Mouse (Mus musculus): ENCODE data around the gene F11r. TPM values are rescaled to one million over a fixed set of nuclear protein-coding genes. Genes with fewer than 3 reads are reported as not detected.
A peak's percentile ranks its signal among the peaks of the same experiment; 100 is the strongest.

The F11r gene
- polyA plus RNA-seq, 1 experiment from 2014 or later = 137 TPM

DNA sequence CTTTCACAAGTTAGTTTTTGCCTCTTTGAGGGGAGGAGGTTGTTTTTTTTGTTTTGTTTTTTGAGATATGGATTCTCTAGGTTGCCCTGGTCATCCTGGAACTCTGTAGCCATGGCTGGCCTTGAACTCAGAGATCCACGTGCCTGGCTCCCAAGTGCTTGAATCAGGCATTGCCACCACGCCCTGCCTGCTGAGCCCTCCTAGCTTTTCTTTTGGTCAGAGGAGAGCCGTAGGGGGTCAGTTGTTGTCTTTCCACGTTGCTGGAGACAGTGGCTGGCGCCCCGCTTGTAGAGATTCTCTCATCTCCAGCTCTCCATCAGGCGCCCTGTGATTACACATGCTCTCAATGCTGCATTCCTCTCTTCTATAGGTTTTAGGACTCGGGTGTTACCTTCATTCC, 23.7 kb upstream of the F11r start:
- Histone ChIP-seq H3K9me3 (replicated peaks) (no peaks in the 10 kb centered on the region), H3K9ac (no peak overlapping the region), H3K4me3 (replicated peaks) (no peak overlapping the region), H3K4me1 (peaks cover 19% of the 10 kb centered on the region), H3K4me2 (no peak overlapping the region), H3K27me3 (0 out of 2 replicates have a peak, but pooled peaks cover 3% of the 10 kb centered on the region), H3K27ac (no peak overlapping the region), H3K36me3 (peaks cover 42% of the 10 kb centered on the region)
- ATAC-seq (replicated peaks; ENCODE audit: low FRiP score) = no peak
- WGBS = 79% methylated on average over 8 of the region's 8 CpGs

DNA sequence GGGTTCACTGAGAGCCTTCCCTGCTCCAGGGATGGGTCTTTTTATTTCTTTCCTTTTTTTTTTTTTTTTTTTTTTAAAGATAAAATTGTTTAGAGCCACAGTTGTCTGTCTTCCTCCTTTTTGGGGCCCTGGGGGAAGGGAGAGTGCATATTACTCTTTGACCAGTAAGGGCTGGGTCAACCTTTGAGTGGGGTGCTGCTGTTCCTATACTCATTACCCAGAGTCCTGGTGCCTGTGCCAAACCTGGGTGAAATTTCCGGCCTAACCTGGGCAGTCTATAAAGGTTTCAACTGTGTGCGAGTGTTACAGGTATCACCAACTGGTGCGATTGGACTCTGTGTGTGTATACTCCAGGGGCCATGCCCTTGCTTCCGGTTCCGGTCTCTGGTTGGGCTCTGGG, 18.7 kb upstream of the F11r start, which contains the start of gene Tstd1:
Gene Tstd1 (plus strand): TSS at position 213 of the 400 bp plus-strand sequence.
- Histone ChIP-seq H3K36me3 (peaks cover 65% of the 10 kb centered on the region), H3K9me3 (replicated peaks) (no peaks in the 10 kb centered on the region), H3K27me3 (no peaks in the 10 kb centered on the region), H3K4me1 (peaks cover 5% of the 10 kb centered on the region; the same call in 1 of the 2 replicates), H3K27ac (no peak within 1 kb of the TSS), H3K9ac (no peak within 1 kb of the TSS), H3K4me3 (replicated peaks) (no peak within 1 kb of the TSS), H3K4me2 (no peak within 1 kb of the TSS)
- 88% methylated on average over 5 of the region's 5 CpGs for WGBS
- ATAC-seq (replicated peaks; ENCODE audit: low FRiP score) = no peak

DNA sequence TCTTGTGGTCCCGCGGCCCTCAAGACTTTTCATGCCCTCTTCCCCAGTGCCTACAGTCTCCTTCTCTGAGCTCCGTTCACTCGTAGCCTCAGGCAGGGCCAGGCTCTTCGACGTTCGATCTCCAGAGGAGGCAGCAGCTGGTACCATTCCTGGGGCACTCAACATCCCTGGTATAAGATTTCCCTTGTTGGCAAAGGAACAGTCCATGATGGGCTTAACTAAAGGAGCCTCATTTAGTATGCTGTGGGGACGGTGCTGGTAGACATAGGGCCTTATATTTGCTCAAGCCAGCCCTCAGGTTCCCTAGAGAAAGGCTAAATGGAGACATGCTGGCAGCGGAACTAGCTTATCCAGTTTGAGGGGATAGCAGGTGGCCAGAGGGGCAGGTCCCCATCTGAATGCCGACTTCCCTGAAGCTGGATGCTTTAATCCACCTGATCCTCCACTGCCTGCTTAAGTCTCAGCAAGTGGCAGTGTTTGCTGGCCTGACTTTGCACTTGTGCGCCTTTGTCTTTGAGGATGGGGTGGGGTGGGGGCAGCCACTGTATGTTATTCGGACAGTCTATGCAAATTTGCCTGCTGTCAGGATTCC, 17.9 kb upstream of the F11r start:
- H3K36me3 ChIP-seq = peaks cover 62% of the 10 kb centered on the region
- no peak overlapping the region for H3K27ac ChIP-seq
- WGBS = 70% methylated on average over 12 of the region's 12 CpGs
- H3K4me2 ChIP-seq = no peak overlapping the region
- no peaks in the 10 kb centered on the region for H3K9me3 ChIP-seq (replicated peaks)
- no peaks in the 10 kb centered on the region for H3K27me3 ChIP-seq
- no peak overlapping the region for H3K4me3 ChIP-seq (replicated peaks)
- no peaks in the 10 kb centered on the region for H3K4me1 ChIP-seq
- no peak overlapping the region for H3K9ac ChIP-seq
- ATAC-seq (replicated peaks; ENCODE audit: low FRiP score) = no peak

- H3K4me3 ChIP-seq (replicated peaks) = no peak overlapping the region
- no peak overlapping the region for H3K4me2 ChIP-seq
- WGBS = 83% methylated on average over 5 of the region's 5 CpGs
- H3K4me1 ChIP-seq = peaks cover 4% of the 10 kb centered on the region; the same call in 1 of the 2 replicates
- H3K9ac ChIP-seq = no peak overlapping the region
- H3K27ac ChIP-seq = no peak overlapping the region
- H3K36me3 ChIP-seq = peaks cover 59% of the 10 kb centered on the region
- H3K27me3 ChIP-seq = no peaks in the 10 kb centered on the region
- ATAC-seq (replicated peaks; ENCODE audit: low FRiP score) = no peak
- no peaks in the 10 kb centered on the region for H3K9me3 ChIP-seq (replicated peaks)
These were observed 17.4 kb upstream of the F11r start for GRCm38 (mm10) chr1:171419905-171420304.

DNA sequence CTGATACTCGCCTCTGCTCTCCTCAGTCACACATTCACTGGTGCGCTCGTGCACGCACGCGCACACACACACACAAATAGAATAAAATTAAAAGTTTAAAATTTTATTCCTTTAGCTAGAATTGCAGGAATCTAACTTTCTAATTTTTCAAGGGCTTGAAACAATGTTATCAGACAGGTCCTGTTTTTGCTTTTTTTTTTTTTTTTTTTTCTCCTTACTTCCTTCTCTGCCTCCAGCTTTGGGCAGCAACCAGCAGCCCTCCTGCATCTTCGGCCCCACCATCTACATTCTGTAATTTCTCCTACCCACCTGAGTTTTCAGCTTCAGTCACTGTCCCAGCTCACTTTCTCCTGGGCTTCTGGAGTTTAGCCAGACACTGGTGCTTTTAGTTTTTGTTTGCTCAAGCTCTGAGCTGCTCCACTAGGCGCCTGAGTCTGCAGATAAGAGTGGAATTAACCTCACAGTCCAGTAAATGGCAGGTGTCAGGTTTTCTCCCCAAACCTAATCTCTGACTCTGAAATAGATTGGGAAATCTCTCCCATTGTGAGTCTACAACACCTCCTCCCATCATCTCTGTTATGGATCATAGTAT, 14.7 kb upstream of the F11r start:
- no peak overlapping the region for H3K4me3 ChIP-seq (replicated peaks)
- WGBS = 82% methylated on average over 8 of the region's 8 CpGs
- H3K9ac ChIP-seq = no peak overlapping the region
- H3K27me3 ChIP-seq = no peaks in the 10 kb centered on the region
- peaks cover 9% of the 10 kb centered on the region; the same call in 1 of the 2 replicates for H3K4me1 ChIP-seq
- H3K27ac ChIP-seq = no peak overlapping the region
- ATAC-seq (replicated peaks; ENCODE audit: low FRiP score) = no peak
- no peak overlapping the region for H3K4me2 ChIP-seq
- peaks cover 33% of the 10 kb centered on the region for H3K36me3 ChIP-seq
- no peaks in the 10 kb centered on the region for H3K9me3 ChIP-seq (replicated peaks)

- Histone ChIP-seq H3K27me3 (no peaks in the 10 kb centered on the region), H3K27ac (no peak overlapping the region; the same call in 1 of the 2 replicates), H3K4me1 (peaks cover 9% of the 10 kb centered on the region; the same call in 1 of the 2 replicates), H3K4me3 (replicated peaks) (no peak overlapping the region), H3K9ac (no peak overlapping the region), H3K4me2 (no peak overlapping the region), H3K36me3 (peaks cover 13% of the 10 kb centered on the region), H3K9me3 (replicated peaks) (no peaks in the 10 kb centered on the region)
- no peak for ATAC-seq (replicated peaks; ENCODE audit: low FRiP score)
- 64% methylated on average over 5 of the region's 5 CpGs for WGBS
These were observed 12.7 kb upstream of the F11r start for GRCm38 (mm10) chr1:171424638-171425037.

DNA sequence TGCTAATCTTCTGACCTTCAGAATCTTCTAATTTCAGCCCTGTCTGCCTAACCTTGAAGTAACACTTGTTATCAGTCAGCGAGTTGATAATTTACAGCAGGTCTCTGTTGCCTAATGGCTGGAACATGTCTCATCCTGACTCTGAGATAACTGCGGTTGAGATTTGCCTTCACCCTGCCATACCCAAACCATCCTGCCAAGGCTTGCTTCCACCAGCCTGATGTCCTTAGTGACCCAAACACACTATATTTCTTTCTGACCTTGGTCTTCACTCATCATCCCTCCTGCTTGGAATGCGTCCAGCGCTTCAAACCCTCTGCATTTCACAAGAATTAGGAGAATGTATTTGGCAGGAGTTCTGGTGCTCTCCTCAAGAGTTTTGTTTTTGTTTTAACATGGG, 12.2 kb upstream of the F11r start:
- Histone ChIP-seq H3K9ac (no peak overlapping the region), H3K27me3 (no peaks in the 10 kb centered on the region), H3K4me1 (peaks cover 9% of the 10 kb centered on the region; the same call in 1 of the 2 replicates), H3K27ac (no peak overlapping the region; the same call in 1 of the 2 replicates), H3K36me3 (peaks cover 8% of the 10 kb centered on the region), H3K4me3 (replicated peaks) (no peak overlapping the region), H3K4me2 (no peak overlapping the region), H3K9me3 (replicated peaks) (no peaks in the 10 kb centered on the region)
- ATAC-seq (replicated peaks; ENCODE audit: low FRiP score) = no peak
- 61% methylated on average over 4 of the region's 4 CpGs for WGBS

DNA sequence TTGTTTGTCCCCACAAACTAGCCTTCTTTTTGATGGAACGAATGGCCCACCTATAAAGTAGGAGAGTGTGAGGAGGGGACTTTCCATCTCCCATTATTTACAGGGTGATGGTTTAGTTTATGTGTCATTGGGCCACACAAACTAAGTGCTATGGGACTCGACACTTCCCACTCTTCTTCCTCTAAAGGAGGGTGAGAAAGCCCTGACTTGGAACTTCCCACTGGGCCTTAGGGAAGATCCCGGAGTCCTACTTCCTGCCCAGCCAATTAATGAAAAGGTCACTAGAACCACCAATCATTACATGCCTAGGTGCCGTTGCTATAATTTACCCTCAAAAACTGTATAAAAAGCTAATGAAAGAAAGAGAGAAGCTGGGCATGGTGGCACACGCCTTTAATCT, 5.2 kb upstream of the F11r start:
- Histone ChIP-seq H3K9ac (no peak overlapping the region), H3K27me3 (no peaks in the 10 kb centered on the region), H3K4me3 (replicated peaks) (no peak overlapping the region), H3K4me2 (no peak overlapping the region), H3K27ac (no peak overlapping the region), H3K36me3 (no peaks in the 10 kb centered on the region), H3K9me3 (replicated peaks) (no peaks in the 10 kb centered on the region), H3K4me1 (peaks cover 18% of the 10 kb centered on the region)
- 68% methylated on average over 5 of the region's 5 CpGs for WGBS
- no peak for ATAC-seq (replicated peaks; ENCODE audit: low FRiP score)

GRCm38 (mm10) chr1:171435288-171435814, 2.0 kb upstream of the F11r start:
- ATAC-seq (replicated peaks; ENCODE audit: low FRiP score) = no peak
- H3K36me3 ChIP-seq = no peaks in the 10 kb centered on the region
- H3K4me2 ChIP-seq = no peak overlapping the region
- 10% methylated on average over 7 of the region's 7 CpGs for WGBS
- H3K9me3 ChIP-seq (replicated peaks) = no peaks in the 10 kb centered on the region
- H3K4me3 ChIP-seq (replicated peaks) = no peak overlapping the region
- 0 out of 2 replicates have a peak overlapping the region, but pooled peaks have one; percentile 1 for H3K27ac ChIP-seq
- H3K4me1 ChIP-seq = peaks cover 35% of the 10 kb centered on the region
- H3K9ac ChIP-seq = no peak overlapping the region
- H3K27me3 ChIP-seq = no peaks in the 10 kb centered on the region

DNA sequence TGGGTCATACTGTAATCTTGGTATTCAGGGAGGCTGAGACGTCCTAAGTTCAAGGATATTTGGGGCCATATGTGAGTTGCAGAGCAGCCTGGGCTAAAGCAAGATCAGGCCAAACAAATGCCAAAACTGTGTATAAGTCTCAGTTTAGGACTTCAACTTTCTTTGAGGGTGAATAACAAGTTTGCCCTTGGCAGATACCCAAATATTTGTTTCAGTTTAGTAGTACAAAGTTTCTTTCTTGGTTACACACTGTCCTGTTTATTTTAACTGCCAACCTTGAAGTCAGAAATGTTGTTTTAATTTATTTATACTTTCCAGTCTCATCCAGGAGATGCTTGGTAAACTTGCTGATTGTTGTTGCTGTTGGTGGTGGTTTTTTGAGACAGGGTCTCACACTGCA, 1.4 kb upstream of the F11r start:
- H3K4me1 ChIP-seq = peaks cover 41% of the 10 kb centered on the region
- H3K4me2 ChIP-seq = no peak overlapping the region
- H3K4me3 ChIP-seq (replicated peaks) = no peak overlapping the region
- H3K9ac ChIP-seq = no peak overlapping the region
- no peaks in the 10 kb centered on the region for H3K36me3 ChIP-seq
- H3K9me3 ChIP-seq (replicated peaks) = no peaks in the 10 kb centered on the region
- 50% methylated on average over 1 of the region's 1 CpGs for WGBS
- H3K27me3 ChIP-seq = no peaks in the 10 kb centered on the region
- H3K27ac ChIP-seq = 0 out of 2 replicates have a peak overlapping the region, but pooled peaks have one; percentile 1
- no peak for ATAC-seq (replicated peaks; ENCODE audit: low FRiP score)

DNA sequence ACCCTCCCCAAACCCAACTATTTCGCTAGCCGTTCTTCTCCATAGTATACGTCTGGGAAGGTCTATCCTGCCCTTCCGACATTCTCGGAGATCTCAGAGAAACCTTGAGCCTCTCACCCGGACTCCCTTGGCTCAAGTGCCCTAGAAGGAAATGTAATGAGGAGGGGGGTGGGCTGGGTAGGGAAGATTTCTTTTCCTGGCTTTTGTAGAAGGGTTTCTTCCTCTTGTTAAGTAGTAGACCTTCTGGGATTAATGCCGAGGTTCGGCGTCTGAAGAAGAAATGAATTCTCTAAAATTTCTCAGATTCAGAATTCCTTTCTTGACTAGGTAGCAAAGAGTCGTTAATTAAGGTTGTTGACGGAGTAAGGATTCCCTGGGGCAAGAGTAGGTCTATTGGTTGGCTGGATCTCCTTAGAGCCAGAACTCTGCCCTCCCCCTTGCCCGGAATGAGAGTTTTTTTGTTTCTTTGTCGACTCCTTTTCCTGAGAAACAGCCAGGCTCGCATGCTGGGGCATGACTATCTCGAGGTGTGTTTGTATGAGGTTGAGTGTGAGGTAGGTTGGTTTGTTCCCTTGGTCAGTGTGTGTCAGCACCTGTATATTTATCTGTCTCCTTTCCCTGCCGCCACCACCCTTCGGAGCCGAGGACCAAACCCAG, 807 bp downstream of the F11r start:
- H3K4me1 ChIP-seq = peaks cover 62% of the 10 kb centered on the region
- peak overlapping the region; percentile 95 for H3K27ac ChIP-seq
- peak overlapping the region; percentile 73 for H3K9ac ChIP-seq
- under 1% methylated on average over 18 of the region's 18 CpGs for WGBS
- no peak for ATAC-seq (replicated peaks; ENCODE audit: low FRiP score)
- no peaks in the 10 kb centered on the region for H3K9me3 ChIP-seq (replicated peaks)
- H3K27me3 ChIP-seq = no peaks in the 10 kb centered on the region
- peak overlapping the region; percentile 68 for H3K4me2 ChIP-seq
- H3K4me3 ChIP-seq (replicated peaks) = peak overlapping the region; percentile 77
- no peaks in the 10 kb centered on the region for H3K36me3 ChIP-seq

- Histone ChIP-seq H3K27ac (peak overlapping the region; percentile 95), H3K9ac (peak overlapping the region; percentile 73), H3K4me3 (replicated peaks) (peak overlapping the region; percentile 77), H3K27me3 (no peaks in the 10 kb centered on the region), H3K9me3 (replicated peaks) (no peaks in the 10 kb centered on the region; the same call in 1 of the 2 replicates), H3K36me3 (peaks cover 7% of the 10 kb centered on the region), H3K4me2 (peak overlapping the region; percentile 68), H3K4me1 (peaks cover 63% of the 10 kb centered on the region)
- 10% methylated on average over 8 of the region's 8 CpGs for WGBS
- no peak for ATAC-seq (replicated peaks; ENCODE audit: low FRiP score)
These were observed 1.7 kb downstream of the F11r start for GRCm38 (mm10) chr1:171439072-171439471.
